ENCODE assay signal across 26 mouse cellular contexts in genomic region chr15:8190435-8190834, GRCm38 (mm10). TPM values are rescaled to one million over a fixed set of nuclear protein-coding genes. Genes with fewer than 3 reads are reported as not detected.
DNase-seq lines count a peak whose midpoint lies in the region; ATAC-seq and TF ChIP-seq lines count a peak whose summit lies in the region.
"Had no signal": no experiment of that assay in that cellular context is flagged by ENCODE, and none has a peak within 500 bp of the region (broad histone marks: within the 10 kb centered on the region; RNA-seq: fewer than 3 reads in every experiment).

No protein-coding gene starts in this region.

- peaks cover 85% of the 10 kb centered on the region for H3K36me3 ChIP-seq in limb, embryonic 10.5 days
- H3K36me3 ChIP-seq in intestine, embryonic 16.5 days (ENCODE audit: control insufficient read depth, insufficient read depth, low read length), result no peaks in the 10 kb centered on the region

- DNase-seq in 3T3-L1 (ENCODE audit: low read depth, low spot score), result peak; percentile 94
- peak; percentile 76 for DNase-seq in NIH3T3 (ENCODE audit: low read depth)
- no peak for DNase-seq in ovary, postnatal 36 days (ENCODE audit: low spot score)
- DNase-seq in limb, embryonic 10.5 days (ENCODE audit: low spot score), result no peak
- no peak for DNase-seq in frontal cortex, postnatal 10 days (ENCODE audit: low spot score in 2 of 2)
- DNase-seq: adrenal gland, adult 2 months; adrenal gland, postnatal 10 days; adrenal gland, postnatal 25 days; cerebellum, adult 11 months; cerebellum, adult 18-20 months; cerebellum, adult 8-10 months; cerebellum, adult 9-11 months; cerebellum, postnatal 14 days; cerebellum, postnatal 36 days had no signal

- no peaks in the 10 kb centered on the region for H3K9me3 ChIP-seq in limb, embryonic 10.5 days (replicated peaks)
- H3K9me3 ChIP-seq in intestine, embryonic 16.5 days (ENCODE audit: control insufficient read depth, low read length), result no peaks in the 10 kb centered on the region
- H3K9me3 ChIP-seq: embryonic facial prominence, embryonic 10.5 days; embryonic facial prominence, embryonic 12.5 days; forebrain, embryonic 10.5 days; forebrain, embryonic 12.5 days; G1E had no signal

- TF ChIP-seq POLR2A in embryonic fibroblast, embryonic 13.5 days (IDR thresholded peaks at IDR 0.05; ENCODE audit: low read depth, low read length), result no peak

- H3K27ac ChIP-seq in embryonic fibroblast, embryonic 13.5 days (ENCODE audit: insufficient read depth, low read length), result peak overlapping the region; percentile 53; the same call in 1 of the 2 replicates
- no peak overlapping the region for H3K27ac ChIP-seq in limb, embryonic 10.5 days
- no peak overlapping the region for H3K27ac ChIP-seq in intestine, embryonic 16.5 days (ENCODE audit: low read length)
- H3K27ac ChIP-seq: embryonic facial prominence, embryonic 10.5 days; embryonic facial prominence, embryonic 12.5 days; forebrain, embryonic 10.5 days; forebrain, embryonic 12.5 days had no signal

- H3K4me3 ChIP-seq in embryonic fibroblast, embryonic 13.5 days (ENCODE audit: insufficient read depth, low read length), result no peak overlapping the region
- H3K4me3 ChIP-seq in limb, embryonic 10.5 days, result no peak overlapping the region
- H3K4me3 ChIP-seq in intestine, embryonic 16.5 days (ENCODE audit: low read length), result no peak overlapping the region
- H3K4me3 ChIP-seq: embryonic facial prominence, embryonic 10.5 days; embryonic facial prominence, embryonic 12.5 days; erythroblast, embryonic 14.5 days; forebrain, embryonic 10.5 days; forebrain, embryonic 12.5 days had no signal

- H3K9ac ChIP-seq in intestine, embryonic 16.5 days (ENCODE audit: low read depth, low read length), result no peak overlapping the region
- H3K9ac ChIP-seq: embryonic facial prominence, embryonic 12.5 days; forebrain, embryonic 12.5 days had no signal

- H3K27me3 ChIP-seq in limb, embryonic 10.5 days (ENCODE audit: low read depth, poor library complexity, severe bottlenecking), result no peaks in the 10 kb centered on the region
- no peaks in the 10 kb centered on the region for H3K27me3 ChIP-seq in intestine, embryonic 16.5 days (replicated peaks; ENCODE audit: control insufficient read depth, insufficient read depth, low read length)
- H3K27me3 ChIP-seq: CH12.LX; embryonic facial prominence, embryonic 12.5 days; forebrain, embryonic 12.5 days had no signal

- no peak; the same call in 1 of the 2 replicates for TF ChIP-seq CTCF in embryonic fibroblast, embryonic 13.5 days (IDR thresholded peaks at IDR 0.05; ENCODE audit: borderline replicate concordance, insufficient read depth, low read length)

- 93% methylated on average over 3 of the region's 3 CpGs for WGBS in limb, embryonic 10.5 days
- 92% methylated on average over 3 of the region's 3 CpGs for WGBS in intestine, embryonic 16.5 days

- ATAC-seq in intestine, embryonic 16.5 days, result no peak
- ATAC-seq: CD4-positive, CD25-positive, alpha-beta regulatory T cell, adult 4 months; forebrain, embryonic 14.5 days; forebrain, embryonic 16.5 days had no signal

- no peak overlapping the region for H3K4me2 ChIP-seq in intestine, embryonic 16.5 days (ENCODE audit: low read depth, low read length)
- H3K4me2 ChIP-seq: embryonic facial prominence, embryonic 12.5 days; forebrain, embryonic 12.5 days had no signal

- no peaks in the 10 kb centered on the region for H3K4me1 ChIP-seq in embryonic fibroblast, embryonic 13.5 days (ENCODE audit: control insufficient read depth, insufficient read depth, low read length)
- no peaks in the 10 kb centered on the region for H3K4me1 ChIP-seq in limb, embryonic 10.5 days
- H3K4me1 ChIP-seq in intestine, embryonic 16.5 days (ENCODE audit: control insufficient read depth, insufficient read depth, low read length), result no peaks in the 10 kb centered on the region
- H3K4me1 ChIP-seq: embryonic facial prominence, embryonic 10.5 days; embryonic facial prominence, embryonic 12.5 days; forebrain, embryonic 10.5 days; forebrain, embryonic 12.5 days had no signal

RNA-seq across cellular contexts. Expression of gene Cplane1, which starts 21.5 kb away (rescaled TPM):
- polyA plus RNA-seq in embryonic fibroblast, embryonic 13.5 days (2011; ENCODE audit: insufficient read length, low read depth, missing spikeins), result 29.3 and 29.7 TPM in 2 replicates
- 8.3 and 11.6 TPM in 2 replicates for polyA plus RNA-seq in limb, embryonic 10.5 days (2016; fragmentation: Nextera tagmentation; extraction: Ambion mirVana)
- 3.1 and 3.5 TPM in 2 replicates for polyA plus RNA-seq in intestine, embryonic 16.5 days (2015; fragmentation: Nextera tagmentation; extraction: Ambion mirVana)

Comparison
In these comparisons a context has a peak if more than half of its experiments do, and no peak if none do; other contexts are left out.
1. DNase-seq: peak in 3T3-L1 (single experiment) and NIH3T3 (single experiment); none in ovary, postnatal 36 days (single experiment), limb, embryonic 10.5 days (single experiment) and frontal cortex, postnatal 10 days (0 of 2).